Mouse (Mus musculus) forebrain, embryonic 12.5 days (tissue): ENCODE measurements around the gene Reln. TPM values are rescaled to one million over a fixed set of nuclear protein-coding genes. Genes with fewer than 3 reads are reported as not detected.

Experiments used
- ATAC-seq: fragments of 200-750 bp; cut with Nextera tagmentation; 2 replicates; pipeline ENCODE4 v1.8.0; 2017; ENCODE audit warnings: moderate TSS enrichment; ENCODE audit not compliant: low FRiP score
- H3K27ac ChIP-seq: fragments of 300-500 bp; sonication (generic); 2 replicates; pipeline ENCODE4 v1.5.1; 2016; ENCODE audit warnings: mild to moderate bottlenecking
- H3K27me3 ChIP-seq: fragments of 300-500 bp; sonication (generic); 2 replicates; pipeline ENCODE4 v1.6.1; 2016; ENCODE audit warnings: mild to moderate bottlenecking
- H3K36me3 ChIP-seq: fragments of 300-500 bp; sonication (generic); replicated peaks from 2 replicates; pipeline ENCODE4 v1.6.1; 2016; ENCODE audit warnings: mild to moderate bottlenecking
- H3K4me1 ChIP-seq: fragments of 300-500 bp; sonication (generic); 2 replicates; pipeline ENCODE4 v1.6.1; 2016
- H3K4me2 ChIP-seq: fragments of 300-500 bp; sonication (generic); 2 replicates; pipeline ENCODE4 v1.6.1; 2016; ENCODE audit warnings: mild to moderate bottlenecking, moderate library complexity
- H3K4me3 ChIP-seq: fragments of 300-500 bp; sonication (generic); replicated peaks from 2 replicates; pipeline ENCODE4 v1.5.1; 2016; ENCODE audit warnings: mild to moderate bottlenecking
- H3K9ac ChIP-seq: fragments of 300-500 bp; sonication (generic); 2 replicates; pipeline ENCODE4 v1.6.1; 2016; ENCODE audit warnings: mild to moderate bottlenecking
- H3K9me3 ChIP-seq: fragments of 300-500 bp; sonication (generic); 2 replicates; pipeline ENCODE4 v1.6.1; 2016
- WGBS: fragments of 180-500 bp; shearing (Covaris S2); methylation state at CpG from one replicate; pipeline ENCODE4 v1.1.7; 2016; 5-methylcytosine and 5-hydroxymethylcytosine counted together
- polyA plus RNA-seq: library from polyadenylated mRNA; unstranded; fragments of >200 nt; fragmentation: Nextera tagmentation; extraction: Ambion mirVana; gene quantifications from 2 replicates; pipeline ENCODE4 v1.2.1, GENCODE M21; 2016

Gene Reln
- polyA plus RNA-seq, 1 experiment from 2014 or later: 24.8 TPM

DNA sequence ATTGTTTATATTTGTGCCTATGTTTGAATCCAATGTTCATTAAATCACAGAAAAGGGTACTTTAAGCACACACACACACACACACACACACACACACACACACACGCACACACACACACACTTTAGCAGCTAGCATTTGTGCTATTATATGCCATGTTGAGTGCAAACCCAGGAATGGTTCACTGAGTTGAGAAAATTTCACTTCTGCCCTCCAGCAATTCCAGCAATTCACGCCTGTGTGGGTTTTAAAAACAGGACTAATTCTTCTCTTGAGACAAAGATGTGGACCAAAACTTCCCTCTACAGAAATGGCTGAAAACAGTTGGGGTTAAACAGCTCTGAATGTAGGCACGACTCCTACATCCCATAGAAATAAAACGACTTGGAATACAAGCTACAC lies 386.9 kb downstream of the Reln start:
- Histone ChIP-seq H3K9me3 (no peaks in the 10 kb centered on the region), H3K4me3 (no peak overlapping the region), H3K27me3 (no peaks in the 10 kb centered on the region), H3K36me3 (no peaks in the 10 kb centered on the region), H3K27ac (no peak overlapping the region), H3K4me1 (no peaks in the 10 kb centered on the region), H3K4me2 (no peak overlapping the region), H3K9ac (no peak overlapping the region)
- 59% methylated on average over 4 of the region's 4 CpGs for WGBS
- no peak for ATAC-seq

DNA sequence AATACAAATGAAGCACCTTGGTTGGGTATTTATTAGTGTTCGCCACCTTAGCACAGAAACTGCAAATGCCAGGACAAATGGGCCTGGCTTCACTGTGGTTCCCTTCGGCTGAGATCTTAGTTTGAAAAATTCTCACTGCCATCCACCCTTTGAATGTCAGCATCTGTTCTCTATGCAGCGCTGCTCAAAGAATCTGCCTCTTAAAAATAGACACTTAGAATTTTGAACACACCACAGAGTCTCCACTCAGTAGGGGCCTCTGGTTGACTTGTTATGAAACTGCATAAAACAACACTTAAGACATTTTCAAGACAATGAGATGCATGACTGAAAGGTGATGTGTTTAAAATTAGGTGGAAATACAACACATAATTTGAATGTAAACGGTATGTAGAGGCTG lies 387.4 kb downstream of the Reln start:
- H3K36me3 ChIP-seq: no peaks in the 10 kb centered on the region
- no peaks in the 10 kb centered on the region for H3K9me3 ChIP-seq
- ATAC-seq: no peak
- no peak overlapping the region for H3K4me2 ChIP-seq
- H3K27ac ChIP-seq: no peak overlapping the region
- 87% methylated on average over 4 of the region's 4 CpGs for WGBS
- H3K4me3 ChIP-seq: no peak overlapping the region
- no peaks in the 10 kb centered on the region for H3K4me1 ChIP-seq
- no peak overlapping the region for H3K9ac ChIP-seq
- no peaks in the 10 kb centered on the region for H3K27me3 ChIP-seq

DNA sequence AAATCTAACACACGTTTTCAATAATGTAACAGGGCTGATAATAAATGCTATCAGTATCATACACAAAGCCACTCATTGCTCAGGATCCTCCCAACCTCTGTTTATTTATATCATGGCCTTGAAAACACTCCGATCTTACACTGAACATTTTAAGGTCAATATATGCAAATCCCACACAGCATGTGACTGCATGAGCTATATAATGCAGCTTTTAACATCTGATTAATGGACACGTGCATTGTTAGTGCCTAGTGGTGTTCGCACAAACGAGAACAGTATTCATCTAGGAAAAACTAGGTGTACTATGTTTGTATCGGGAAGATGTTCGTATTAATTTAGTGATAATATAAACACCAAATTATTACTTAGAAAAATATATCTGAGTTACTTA lies 395.0 kb downstream of the Reln start:
- no peak overlapping the region for H3K4me2 ChIP-seq
- no peak overlapping the region for H3K4me3 ChIP-seq
- ATAC-seq: no peak
- no peaks in the 10 kb centered on the region for H3K9me3 ChIP-seq
- peaks cover 4% of the 10 kb centered on the region; the same call in 1 of the 2 replicates for H3K4me1 ChIP-seq
- H3K9ac ChIP-seq: no peak overlapping the region
- no peaks in the 10 kb centered on the region for H3K36me3 ChIP-seq
- H3K27ac ChIP-seq: no peak overlapping the region
- H3K27me3 ChIP-seq: no peaks in the 10 kb centered on the region
- 61% methylated on average over 7 of the region's 7 CpGs for WGBS

DNA sequence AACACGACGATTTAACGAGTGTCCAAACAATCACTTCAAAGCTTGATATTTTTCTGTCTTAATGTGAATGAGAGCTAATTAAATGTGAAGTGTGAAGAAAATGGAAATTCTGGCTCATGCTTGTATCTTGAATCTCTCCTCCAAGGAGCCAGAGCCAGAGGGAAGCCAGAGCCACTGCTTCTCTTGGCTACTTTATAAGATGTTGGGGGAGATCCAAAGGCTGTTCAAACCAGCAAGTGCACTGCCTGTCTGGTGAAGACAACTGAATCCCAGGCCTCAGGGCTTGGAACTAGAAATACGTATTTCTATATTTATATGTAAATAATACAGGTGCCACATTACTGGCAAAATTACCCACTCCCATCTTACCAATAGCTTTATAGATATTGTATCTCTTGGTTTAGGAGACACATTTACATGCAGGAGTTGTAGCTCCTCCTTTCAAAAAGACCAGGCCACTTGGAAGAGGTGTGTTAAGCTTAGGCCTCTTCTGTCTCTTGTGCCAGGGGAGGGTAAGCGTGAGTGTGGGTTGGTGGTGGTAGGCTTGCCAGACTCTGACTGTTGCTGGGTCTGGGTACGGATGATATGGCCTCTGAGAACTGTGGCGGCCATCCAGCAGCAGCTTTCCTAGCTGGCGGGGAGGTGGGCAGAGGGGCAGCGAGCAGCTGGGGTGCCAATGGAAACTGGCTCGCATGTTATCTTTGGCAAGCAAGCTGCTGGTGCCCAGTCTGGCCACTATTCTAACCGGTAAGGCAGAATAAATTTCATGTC lies 395.6 kb downstream of the Reln start:
- ATAC-seq: peak; percentile 49; the same call in 1 of the 2 replicates
- H3K4me1 ChIP-seq: peaks cover 4% of the 10 kb centered on the region; the same call in 1 of the 2 replicates
- 76% methylated on average over 11 of the region's 11 CpGs for WGBS
- H3K9me3 ChIP-seq: no peaks in the 10 kb centered on the region
- H3K27ac ChIP-seq: no peak overlapping the region
- no peaks in the 10 kb centered on the region for H3K36me3 ChIP-seq
- H3K9ac ChIP-seq: no peak overlapping the region
- H3K27me3 ChIP-seq: no peaks in the 10 kb centered on the region
- no peak overlapping the region for H3K4me3 ChIP-seq
- H3K4me2 ChIP-seq: no peak overlapping the region

DNA sequence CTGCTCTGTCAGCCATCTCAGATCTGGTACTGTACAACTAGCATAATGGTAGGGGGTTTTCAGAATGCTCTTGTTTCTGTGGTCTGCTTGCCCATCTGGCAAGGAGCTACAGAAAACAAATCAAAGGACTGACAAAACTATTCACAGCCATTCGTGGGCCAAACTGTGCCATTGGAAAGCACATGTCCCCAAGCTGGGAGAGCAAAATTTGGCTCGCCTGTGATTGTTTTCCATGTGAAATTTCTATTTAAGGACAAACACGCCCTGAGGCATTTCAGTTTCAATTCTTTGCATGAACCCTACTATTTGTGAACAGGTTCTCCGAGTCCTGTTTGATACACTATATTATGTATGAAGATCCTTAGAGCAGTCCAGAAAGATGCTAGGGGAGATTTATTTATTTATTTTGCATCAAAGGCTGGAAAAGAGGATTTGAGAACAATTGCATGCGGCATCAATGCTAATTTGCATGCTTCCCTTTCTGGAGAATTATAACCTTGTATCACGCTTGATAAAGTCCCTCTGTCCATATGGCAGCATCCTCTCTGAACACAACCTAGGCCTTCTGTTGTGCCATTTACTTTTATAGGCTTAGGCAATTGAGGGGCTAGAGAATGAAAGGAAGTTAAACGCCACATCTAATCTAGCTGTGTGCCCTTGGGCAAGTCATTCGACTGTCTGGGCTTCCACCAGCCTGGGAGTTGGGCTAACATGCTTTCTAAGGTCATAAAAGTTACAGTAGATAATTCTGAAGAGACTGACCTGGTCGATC lies 396.7 kb downstream of the Reln start:
- no peak for ATAC-seq
- Histone ChIP-seq H3K4me3 (no peak overlapping the region), H3K4me2 (no peak overlapping the region), H3K27me3 (no peaks in the 10 kb centered on the region), H3K9me3 (no peaks in the 10 kb centered on the region), H3K4me1 (peaks cover 4% of the 10 kb centered on the region; the same call in 1 of the 2 replicates), H3K27ac (no peak overlapping the region), H3K36me3 (no peaks in the 10 kb centered on the region), H3K9ac (no peak overlapping the region)
- 73% methylated on average over 9 of the region's 9 CpGs for WGBS

DNA sequence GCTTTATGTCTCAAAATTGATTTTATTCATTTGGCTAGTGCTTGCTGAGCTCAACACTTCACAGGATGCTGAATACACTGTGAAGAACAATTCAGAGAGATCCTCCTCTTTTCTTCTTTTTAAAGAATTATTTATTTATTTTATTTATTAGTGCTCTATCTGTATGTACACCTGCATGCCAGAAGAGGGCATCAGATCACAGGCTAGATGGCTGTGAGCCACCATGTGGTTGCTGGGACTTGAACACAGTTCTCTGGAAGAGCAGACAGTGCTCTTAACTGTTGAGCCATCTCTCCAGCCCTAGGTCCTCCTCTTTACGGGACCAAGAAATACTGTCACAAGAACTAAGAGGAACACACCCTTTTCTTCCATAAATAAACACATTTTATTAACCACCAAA lies 399.9 kb downstream of the Reln start:
- H3K4me1 ChIP-seq: peaks cover 4% of the 10 kb centered on the region; the same call in 1 of the 2 replicates
- H3K4me2 ChIP-seq: no peak overlapping the region
- no peaks in the 10 kb centered on the region for H3K36me3 ChIP-seq
- no peaks in the 10 kb centered on the region for H3K9me3 ChIP-seq
- H3K27ac ChIP-seq: no peak overlapping the region
- no peak for ATAC-seq
- 88% methylated on average over 1 of the region's 1 CpGs for WGBS
- no peak overlapping the region for H3K9ac ChIP-seq
- no peak overlapping the region for H3K4me3 ChIP-seq
- H3K27me3 ChIP-seq: no peaks in the 10 kb centered on the region

DNA sequence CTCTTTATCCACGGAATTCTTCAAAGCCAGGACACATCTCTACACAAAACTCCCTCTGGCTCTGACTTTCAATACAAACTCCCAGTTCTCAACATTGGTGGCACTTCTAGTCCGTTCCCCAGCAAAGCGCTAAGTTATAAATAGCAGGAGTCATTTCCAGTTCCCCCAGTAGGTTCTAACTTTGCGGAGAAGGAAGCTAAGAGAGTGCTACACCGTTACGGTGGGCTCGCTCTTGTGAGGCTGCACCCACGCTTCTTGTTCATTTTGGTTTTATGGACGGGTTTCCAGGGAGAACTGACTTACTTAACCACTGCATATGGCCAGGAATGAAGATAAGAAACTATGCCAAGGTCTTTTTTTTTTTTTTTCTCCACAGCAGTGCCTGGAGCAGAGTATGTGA lies 405.1 kb downstream of the Reln start:
- Histone ChIP-seq H3K4me3 (no peak overlapping the region), H3K4me2 (no peak overlapping the region), H3K36me3 (no peaks in the 10 kb centered on the region), H3K9ac (no peak overlapping the region), H3K4me1 (0 out of 2 replicates have a peak, but pooled peaks cover under 1% of the 10 kb centered on the region), H3K27ac (no peak overlapping the region), H3K9me3 (no peaks in the 10 kb centered on the region), H3K27me3 (no peaks in the 10 kb centered on the region)
- ATAC-seq: no peak
- 90% methylated on average over 9 of the region's 9 CpGs for WGBS

DNA sequence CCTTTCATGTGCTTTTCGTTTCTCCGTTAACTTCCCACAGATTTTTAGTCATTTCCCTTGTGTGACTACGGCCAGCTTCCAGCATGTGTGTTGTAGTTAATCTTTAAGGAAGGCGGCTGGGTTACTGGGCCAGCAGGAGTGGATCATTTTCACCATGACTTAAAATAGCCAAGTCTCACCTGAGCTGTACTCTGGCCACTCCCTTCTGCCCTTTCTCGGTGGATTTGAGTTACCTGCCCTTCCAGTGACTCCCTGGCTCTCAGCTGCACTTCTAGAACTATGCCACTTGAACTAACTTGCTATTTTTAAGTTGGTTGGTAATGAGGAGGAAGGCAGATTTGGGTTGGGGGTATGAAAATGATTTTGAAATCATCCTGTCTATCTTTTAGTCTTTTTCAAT lies 406.4 kb downstream of the Reln start:
- Histone ChIP-seq H3K4me1 (peaks cover 4% of the 10 kb centered on the region; the same call in 1 of the 2 replicates), H3K9ac (no peak overlapping the region), H3K4me2 (no peak overlapping the region), H3K4me3 (no peak overlapping the region), H3K36me3 (no peaks in the 10 kb centered on the region), H3K9me3 (no peaks in the 10 kb centered on the region), H3K27ac (no peak overlapping the region), H3K27me3 (no peaks in the 10 kb centered on the region)
- WGBS: 85% methylated on average over 5 of the region's 5 CpGs
- ATAC-seq: no peak

DNA sequence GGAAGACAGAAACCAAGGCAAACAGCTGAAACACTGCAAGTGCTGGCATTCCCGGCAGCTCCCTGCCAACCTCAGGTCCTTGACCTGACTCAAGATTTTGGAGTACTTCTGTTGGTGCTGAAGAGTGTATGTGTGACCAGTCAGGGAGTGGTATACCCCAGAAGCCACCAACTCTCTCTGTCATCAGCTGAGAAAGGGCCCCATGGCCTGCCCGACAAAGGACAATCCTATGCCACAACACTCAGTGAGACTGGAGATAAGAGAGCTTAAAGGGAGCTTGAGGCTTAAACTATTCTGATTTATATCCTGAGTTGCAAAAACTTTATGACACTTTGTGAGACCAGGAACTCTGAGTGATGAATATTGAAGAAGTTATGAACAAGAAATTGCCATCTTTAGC lies 407.9 kb downstream of the Reln start:
- Histone ChIP-seq H3K27ac (no peak overlapping the region), H3K27me3 (no peaks in the 10 kb centered on the region)
- WGBS: 89% methylated on average over 2 of the region's 2 CpGs

DNA sequence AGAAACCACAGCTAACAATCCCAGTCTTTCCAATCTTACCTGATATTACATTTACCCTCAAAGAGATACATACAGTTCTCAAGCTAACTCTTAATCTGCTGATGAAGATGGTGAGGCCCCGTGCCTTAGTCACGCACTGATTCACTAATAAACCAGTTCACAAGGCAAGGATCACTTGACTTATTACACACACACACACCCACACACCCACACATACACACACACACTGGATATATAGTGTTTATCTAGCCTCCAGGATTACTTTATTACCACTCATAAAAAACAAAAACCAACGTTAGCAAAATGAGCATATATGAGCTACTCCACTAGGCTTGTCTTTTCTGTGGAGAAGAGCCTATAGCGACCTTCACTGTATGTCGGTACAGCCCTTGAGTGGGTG lies 408.4 kb downstream of the Reln start:
- WGBS: 95% methylated on average over 5 of the region's 5 CpGs
- no peaks in the 10 kb centered on the region for H3K9me3 ChIP-seq
- no peak overlapping the region for H3K4me3 ChIP-seq
- peaks cover 4% of the 10 kb centered on the region; the same call in 1 of the 2 replicates for H3K4me1 ChIP-seq
- H3K27ac ChIP-seq: no peak overlapping the region
- no peaks in the 10 kb centered on the region for H3K36me3 ChIP-seq
- no peak overlapping the region for H3K4me2 ChIP-seq
- ATAC-seq: no peak
- no peaks in the 10 kb centered on the region for H3K27me3 ChIP-seq
- no peak overlapping the region for H3K9ac ChIP-seq

More for the DNA sequence above, 407.9 kb downstream of the Reln start:
- Histone ChIP-seq H3K4me2 (no peak overlapping the region), H3K9ac (no peak overlapping the region), H3K4me3 (no peak overlapping the region), H3K9me3 (no peaks in the 10 kb centered on the region), H3K4me1 (peaks cover 4% of the 10 kb centered on the region; the same call in 1 of the 2 replicates), H3K36me3 (no peaks in the 10 kb centered on the region)
- no peak for ATAC-seq

DNA sequence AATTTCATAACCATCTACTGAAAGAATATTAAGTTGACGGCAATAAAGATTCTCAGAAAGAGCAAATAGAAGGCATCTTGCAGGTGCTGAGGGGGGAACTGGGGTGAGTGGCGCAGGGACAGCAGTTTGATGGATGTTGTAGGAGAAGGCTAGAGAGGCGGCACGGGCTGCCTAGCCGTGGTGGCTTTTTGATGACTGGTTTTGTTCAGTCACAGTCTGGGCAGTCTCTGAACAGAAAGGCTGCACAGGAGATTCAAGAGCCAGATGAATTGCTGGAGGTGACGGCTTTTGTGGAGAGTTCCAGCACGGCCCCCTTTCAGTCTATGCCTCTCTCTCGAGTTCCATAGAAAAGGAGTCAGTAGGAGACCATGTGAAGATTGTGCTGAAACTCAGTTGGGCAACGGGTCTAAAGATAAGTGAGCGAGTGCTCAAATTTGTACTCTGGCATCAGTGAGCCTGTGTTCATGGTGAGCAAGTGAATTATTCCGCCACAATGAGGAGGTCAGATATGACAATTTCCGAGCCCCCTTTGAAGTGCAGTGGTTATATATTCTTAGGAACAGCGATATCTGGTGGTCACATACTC lies 409.6 kb downstream of the Reln start:
- Histone ChIP-seq H3K4me3 (no peak overlapping the region), H3K27me3 (no peaks in the 10 kb centered on the region), H3K4me1 (peaks cover 4% of the 10 kb centered on the region; the same call in 1 of the 2 replicates), H3K36me3 (no peaks in the 10 kb centered on the region), H3K9me3 (no peaks in the 10 kb centered on the region), H3K27ac (no peak overlapping the region), H3K4me2 (no peak overlapping the region), H3K9ac (no peak overlapping the region)
- WGBS: 54% methylated on average over 13 of the region's 13 CpGs
- ATAC-seq: no peak

DNA sequence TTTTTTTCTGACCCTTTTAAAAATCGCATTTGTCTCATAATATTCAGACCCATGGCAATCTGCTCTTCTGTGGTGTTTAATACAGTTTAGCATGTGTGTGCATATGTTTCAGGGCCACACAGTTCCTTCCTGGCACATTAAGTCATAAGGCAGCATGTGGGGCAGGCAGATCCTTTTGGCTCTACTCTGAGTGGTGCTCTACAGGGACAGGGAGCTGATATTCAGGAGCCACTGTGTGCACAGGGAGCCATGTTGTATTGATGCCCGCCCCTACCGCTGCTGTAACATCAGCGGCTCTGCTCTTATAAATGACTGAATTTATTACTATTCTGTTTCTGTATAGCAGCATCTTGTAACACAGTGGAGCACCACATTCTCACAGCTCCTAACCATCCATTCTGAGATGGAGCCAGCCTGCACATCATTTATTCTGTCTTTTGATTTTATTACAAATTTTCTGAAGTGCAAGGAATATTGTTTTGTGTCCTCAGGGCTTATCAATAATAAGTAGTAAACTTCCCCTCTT lies 410.3 kb downstream of the Reln start:
- H3K4me3 ChIP-seq: no peak overlapping the region
- no peaks in the 10 kb centered on the region for H3K9me3 ChIP-seq
- H3K4me1 ChIP-seq: peaks cover 4% of the 10 kb centered on the region; the same call in 1 of the 2 replicates
- H3K9ac ChIP-seq: no peak overlapping the region
- no peak overlapping the region for H3K4me2 ChIP-seq
- no peak for ATAC-seq
- no peaks in the 10 kb centered on the region for H3K27me3 ChIP-seq
- no peak overlapping the region for H3K27ac ChIP-seq
- 90% methylated on average over 4 of the region's 4 CpGs for WGBS
- no peaks in the 10 kb centered on the region for H3K36me3 ChIP-seq
